Mouse (Mus musculus) testis, postnatal 10 days (tissue): ENCODE results near the gene Prl8a9.

Experiments used
- DNase-seq: peaks from one replicate; pipeline ENCODE4 v3.0.0; 2021; ENCODE audit warnings: low spot score

Gene Prl8a9

DNA sequence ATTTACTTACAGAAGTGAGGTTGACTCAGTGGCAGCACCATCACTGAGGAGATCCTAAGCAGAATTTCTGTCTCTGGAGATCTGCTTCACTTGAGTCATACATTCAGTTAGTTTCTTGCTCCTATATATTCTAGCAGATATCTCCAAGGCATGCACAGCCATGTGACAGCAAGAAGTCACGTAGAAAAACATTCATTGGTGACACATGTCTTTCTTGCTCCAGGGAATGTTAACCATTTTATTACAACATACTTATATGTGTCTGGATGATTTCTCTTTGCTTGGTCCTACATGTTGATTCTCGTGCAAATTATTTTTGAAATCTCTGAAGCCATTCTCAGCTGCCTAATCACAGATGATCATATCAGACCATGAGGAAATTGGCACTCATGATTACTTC lies at the start of gene Prl8a9:
Prl8a9 (minus strand) TSS at position 101 of the 400 bp plus-strand sequence.
- no peak for DNase-seq

DNA sequence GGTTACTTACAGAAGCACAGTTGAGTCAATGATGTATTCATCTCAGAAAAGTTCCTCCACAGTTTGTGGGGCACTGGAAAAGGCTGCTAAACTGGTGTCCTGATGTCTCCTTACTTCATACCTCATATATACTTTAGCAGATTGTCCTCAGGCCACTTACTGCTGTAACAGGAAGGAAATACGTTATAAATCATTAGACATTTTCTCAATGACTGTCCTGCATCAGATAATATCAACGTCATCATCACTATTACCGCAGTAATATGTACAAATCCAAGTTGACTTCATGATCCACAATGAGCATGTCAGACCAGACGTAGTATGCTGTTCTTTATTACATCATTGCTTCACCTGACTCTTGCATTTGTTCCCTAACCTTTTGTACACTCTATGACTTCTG lies 46.1 kb upstream of the Prl8a9 start, which contains the start of gene Prl7b1:
Prl7b1 (minus strand) TSS at position 101 of the 400 bp plus-strand sequence.
- no peak for DNase-seq

DNA sequence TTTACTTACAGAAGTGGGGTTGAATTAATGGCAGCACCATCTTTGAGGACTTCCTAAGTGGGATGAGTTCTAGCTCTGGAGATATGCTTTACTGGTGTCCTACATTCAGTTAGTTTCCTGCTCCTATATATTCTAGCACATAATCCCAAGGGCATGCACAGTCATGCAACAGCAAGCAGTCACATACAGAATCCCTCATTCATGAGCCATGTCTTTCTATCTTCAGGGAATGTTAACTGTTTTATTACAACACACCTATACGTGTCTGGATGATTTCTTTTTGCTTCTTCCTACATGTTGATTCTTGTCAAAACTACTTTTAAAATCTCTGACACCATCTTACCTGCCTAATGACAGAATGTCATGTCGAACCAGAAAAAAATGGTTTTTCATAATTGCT lies 17.7 kb upstream of the Prl8a9 start, which contains the start of gene Prl8a1:
Prl8a1 (minus strand) TSS at position 101 of the 400 bp plus-strand sequence.
- no peak for DNase-seq

DNA sequence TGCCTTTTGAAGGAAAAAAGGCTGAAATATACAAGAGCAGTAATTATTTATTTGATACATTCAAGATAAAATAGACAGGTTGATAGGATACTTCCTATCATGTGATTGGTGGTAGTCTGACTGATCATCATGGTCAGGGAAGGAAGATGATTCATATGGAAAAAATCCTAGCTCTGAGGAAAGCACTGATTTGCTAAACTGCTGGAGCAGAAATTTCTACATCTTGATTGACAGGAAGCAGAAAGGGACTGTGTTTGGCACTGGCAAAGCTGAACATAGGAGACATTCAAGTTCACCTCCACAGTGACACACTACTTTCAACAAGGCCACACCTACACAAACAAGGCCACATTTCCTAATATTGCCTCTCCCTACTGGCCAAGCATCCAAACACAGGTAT lies 11.1 kb downstream of the Prl8a9 start:
- no peak for DNase-seq

DNA sequence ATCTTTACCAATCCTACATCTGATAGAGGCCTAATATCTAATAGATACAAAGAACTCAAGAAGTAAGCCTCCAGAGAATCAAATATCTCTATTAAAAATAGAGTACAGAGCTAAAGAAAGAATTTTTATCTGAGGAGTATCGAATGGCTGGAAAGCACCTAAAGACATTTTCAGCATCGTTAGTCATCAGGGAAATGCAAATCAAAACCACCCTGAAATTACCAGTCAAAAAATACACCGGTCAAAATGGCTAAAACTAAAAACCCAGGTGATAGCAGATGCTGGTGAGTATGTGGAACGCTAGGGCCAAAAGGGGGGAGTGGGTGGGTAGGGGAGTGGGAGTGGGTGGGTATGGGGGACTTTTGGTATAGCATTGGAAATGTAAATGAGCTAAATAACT lies 41.2 kb downstream of the Prl8a9 start:
- no peak for DNase-seq

DNA sequence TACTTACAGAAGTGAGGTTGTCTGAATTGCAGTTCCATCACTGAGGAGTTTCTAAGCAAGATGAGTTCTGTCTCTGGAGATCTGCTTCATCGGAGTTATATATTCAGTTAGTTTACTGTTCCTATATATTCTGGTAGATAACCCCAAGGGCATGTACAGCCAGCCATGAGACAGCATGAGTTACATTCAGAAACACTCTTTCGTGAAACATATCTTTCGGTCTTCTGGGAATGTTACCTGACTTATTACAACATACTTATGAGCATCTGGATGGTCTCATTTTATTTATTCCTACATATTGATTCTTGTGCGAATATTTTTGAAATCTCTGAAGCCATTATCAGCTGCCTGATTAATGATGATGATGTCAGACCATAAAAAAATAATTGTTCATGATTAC lies 51.3 kb downstream of the Prl8a9 start, which contains the start of gene Prl8a8:
Prl8a8 (minus strand) TSS at position 101 of the 400 bp plus-strand sequence.
- DNase-seq: no peak
